9 mouse cellular contexts compared by ENCODE assay signal in genomic region chr12:41111456-41111855, GRCm38 (mm10).
DNase-seq lines count a peak whose midpoint lies in the region; ATAC-seq and TF ChIP-seq lines count a peak whose summit lies in the region.
"Had no signal": no experiment of that assay in that cellular context is flagged by ENCODE, and none has a peak within 500 bp of the region (broad histone marks: within the 10 kb centered on the region; RNA-seq: fewer than 3 reads in every experiment).

No protein-coding gene starts in this region.

- ATAC-seq in forebrain, embryonic 11.5 days (replicated peaks; ENCODE audit: low FRiP score): 0 out of 2 replicates have a peak, but pooled peaks have one; percentile 51
- ATAC-seq in stomach, postnatal 0 days (ENCODE audit: low FRiP score, low TSS enrichment): no peak
- no peak for ATAC-seq in heart, embryonic 11.5 days (replicated peaks; ENCODE audit: insufficient number of reproducible peaks, low FRiP score, low TSS enrichment)

- no peak overlapping the region for H3K27ac ChIP-seq in forebrain, embryonic 11.5 days (ENCODE audit: low read depth, low read length)
- no peak overlapping the region for H3K27ac ChIP-seq in forebrain, embryonic 10.5 days
- H3K27ac ChIP-seq in stomach, postnatal 0 days (replicated peaks): no peak overlapping the region
- H3K27ac ChIP-seq in heart, embryonic 11.5 days (ENCODE audit: low read depth, low read length): no peak overlapping the region
- H3K27ac ChIP-seq: limb, embryonic 12.5 days had no signal

- H3K4me1 ChIP-seq in forebrain, embryonic 11.5 days (replicated peaks; ENCODE audit: control insufficient read depth, insufficient read depth, low read length): no peaks in the 10 kb centered on the region
- H3K4me1 ChIP-seq in forebrain, embryonic 10.5 days: peaks cover 4% of the 10 kb centered on the region; the same call in 1 of the 2 replicates
- no peaks in the 10 kb centered on the region for H3K4me1 ChIP-seq in lung, adult 2 months (ENCODE audit: control insufficient read depth, insufficient read depth, low read length)
- no peaks in the 10 kb centered on the region for H3K4me1 ChIP-seq in stomach, postnatal 0 days (replicated peaks; ENCODE audit: control insufficient read depth, insufficient read depth)
- no peaks in the 10 kb centered on the region for H3K4me1 ChIP-seq in heart, embryonic 11.5 days (ENCODE audit: control insufficient read depth, insufficient read depth, low read length)
- H3K4me1 ChIP-seq: limb, embryonic 12.5 days had no signal

- no peaks in the 10 kb centered on the region for H3K36me3 ChIP-seq in forebrain, embryonic 11.5 days (ENCODE audit: control insufficient read depth, insufficient read depth, low read length)
- H3K36me3 ChIP-seq in forebrain, embryonic 10.5 days (replicated peaks): no peaks in the 10 kb centered on the region
- no peaks in the 10 kb centered on the region for H3K36me3 ChIP-seq in stomach, postnatal 0 days (ENCODE audit: control insufficient read depth, insufficient read depth, low read length)
- no peaks in the 10 kb centered on the region for H3K36me3 ChIP-seq in heart, embryonic 11.5 days (ENCODE audit: control insufficient read depth, insufficient read depth, low read length)
- H3K36me3 ChIP-seq: limb, embryonic 12.5 days had no signal

- no peak for TF ChIP-seq CTCF in lung, adult 2 months (IDR thresholded peaks at IDR 0.05; ENCODE audit: insufficient read depth, low read length)
- TF ChIP-seq CTCF in stomach, postnatal 0 days (IDR thresholded peaks at IDR 0.05; ENCODE audit: low read depth): peak; percentile 70

- DNase-seq in forebrain, embryonic 11.5 days (ENCODE audit: low spot score): no peak
- DNase-seq in forebrain, embryonic 10.5 days (ENCODE audit: extremely low spot score, low spot score): no peak
- DNase-seq in lung, postnatal 10 days: peak; percentile 5
- no peak for DNase-seq in lung, adult 2 months
- peak; percentile 25 to 29 for DNase-seq in cerebellum, adult 18-20 months
- peak; percentile 44 to 48 for DNase-seq in left cerebral cortex, postnatal 14 days (ENCODE audit: low spot score in 2 of 2)
- DNase-seq in stomach, postnatal 0 days (ENCODE audit: low spot score): no peak

- H3K9ac ChIP-seq in forebrain, embryonic 11.5 days (ENCODE audit: low read length): no peak overlapping the region
- no peak overlapping the region for H3K9ac ChIP-seq in stomach, postnatal 0 days (ENCODE audit: low read length)
- no peak overlapping the region for H3K9ac ChIP-seq in heart, embryonic 11.5 days (ENCODE audit: low read depth, low read length)
- H3K9ac ChIP-seq: limb, embryonic 12.5 days had no signal

- no peaks in the 10 kb centered on the region for H3K9me3 ChIP-seq in forebrain, embryonic 11.5 days (ENCODE audit: control insufficient read depth, low read length)
- H3K9me3 ChIP-seq in forebrain, embryonic 10.5 days: no peaks in the 10 kb centered on the region
- no peaks in the 10 kb centered on the region for H3K9me3 ChIP-seq in stomach, postnatal 0 days (ENCODE audit: control insufficient read depth, low read length)
- no peaks in the 10 kb centered on the region for H3K9me3 ChIP-seq in heart, embryonic 11.5 days (replicated peaks; ENCODE audit: control insufficient read depth, low read length)
- H3K9me3 ChIP-seq: limb, embryonic 12.5 days had no signal

- intact Hi-C loops in left cerebral cortex, postnatal 14 days (cut with DNase I): loop anchor here (5.0 to 10.0 kb wide), 2 partner anchors 376 to 563 kb away; partner anchors contain the start of gene Lrrn3

- no peak overlapping the region for H3K4me2 ChIP-seq in forebrain, embryonic 11.5 days (ENCODE audit: low read depth, low read length, severe bottlenecking)
- no peak overlapping the region for H3K4me2 ChIP-seq in stomach, postnatal 0 days (replicated peaks; ENCODE audit: low read depth)
- no peak overlapping the region for H3K4me2 ChIP-seq in heart, embryonic 11.5 days
- H3K4me2 ChIP-seq: limb, embryonic 12.5 days had no signal

- TF ChIP-seq EP300 in stomach, postnatal 0 days (optimal IDR thresholded peaks at IDR 0.05): no peak

- 43% methylated on average over 1 of the region's 1 CpGs for WGBS in forebrain, embryonic 11.5 days
- WGBS in forebrain, embryonic 10.5 days: 39% methylated on average over 1 of the region's 1 CpGs
- 48% methylated on average over 1 of the region's 1 CpGs for WGBS in lung, adult 2 months
- 37% methylated on average over 1 of the region's 1 CpGs for WGBS in stomach, postnatal 0 days
- 22% methylated on average over 1 of the region's 1 CpGs for WGBS in heart, embryonic 11.5 days (ENCODE audit: insufficient replicate concordance)

- H3K27me3 ChIP-seq in forebrain, embryonic 11.5 days (ENCODE audit: control insufficient read depth, insufficient read depth, low read length): no peaks in the 10 kb centered on the region
- H3K27me3 ChIP-seq in forebrain, embryonic 10.5 days (ENCODE audit: poor library complexity, severe bottlenecking): no peaks in the 10 kb centered on the region
- no peaks in the 10 kb centered on the region for H3K27me3 ChIP-seq in stomach, postnatal 0 days (ENCODE audit: control insufficient read depth, insufficient read depth, low read length)
- no peaks in the 10 kb centered on the region for H3K27me3 ChIP-seq in heart, embryonic 11.5 days (ENCODE audit: control insufficient read depth, insufficient read depth, low read length)
- H3K27me3 ChIP-seq: limb, embryonic 12.5 days had no signal

- TF ChIP-seq POLR2A in lung, adult 2 months (IDR thresholded peaks at IDR 0.05; ENCODE audit: borderline replicate concordance, extremely low read depth, low read depth, low read length): no peak

- no peak overlapping the region for H3K4me3 ChIP-seq in forebrain, embryonic 11.5 days (ENCODE audit: low read depth, low read length)
- H3K4me3 ChIP-seq in forebrain, embryonic 10.5 days: no peak overlapping the region
- no peak overlapping the region for H3K4me3 ChIP-seq in lung, adult 2 months (replicated peaks; ENCODE audit: extremely low read depth, low read depth, low read length)
- no peak overlapping the region for H3K4me3 ChIP-seq in stomach, postnatal 0 days (ENCODE audit: low read depth, low read length)
- no peak overlapping the region for H3K4me3 ChIP-seq in heart, embryonic 11.5 days (ENCODE audit: low read depth, low read length)
- H3K4me3 ChIP-seq: limb, embryonic 12.5 days had no signal

Comparison
In these comparisons a context has a peak if more than half of its experiments do, and no peak if none do; other contexts are left out.
1. DNase-seq: peak in lung, postnatal 10 days (single experiment), cerebellum, adult 18-20 months (2 of 2) and left cerebral cortex, postnatal 14 days (2 of 2); none in forebrain, embryonic 11.5 days (single experiment), forebrain, embryonic 10.5 days (single experiment), lung, adult 2 months (single experiment) and stomach, postnatal 0 days (single experiment).